Mouse (Mus musculus) ES-Bruce4 (cell line): ENCODE measurements around the gene Supt4a.

Experiments
- CTCF ChIP-seq: IDR thresholded peaks from one replicate; pipeline ENCODE4 v1.8.1; 2011; ENCODE audit warnings: low read depth, low read length
- EP300 ChIP-seq: IDR thresholded peaks from 2 replicates; pipeline ENCODE4 v1.6.1; 2011; ENCODE audit warnings: low read depth, low read length; ENCODE audit not compliant: insufficient read depth

- no peak for TF ChIP-seq CTCF
- no peak for TF ChIP-seq EP300
These were observed 16.6 kb downstream of the Supt4a start for GRCm38 (mm10) chr11:87753891-87754501.
